Mouse (Mus musculus) left cerebral cortex, postnatal 36 days (tissue): ENCODE data around the gene Hhex. TPM values are rescaled to one million over a fixed set of nuclear protein-coding genes. Genes with fewer than 3 reads are reported as not detected.

Experiments
- DNase-seq, 2 experiments: peaks; one replicate each; pipeline ENCODE4 v3.0.0; 2021 to 2022; ENCODE audit warnings: low spot score in 2 of 2, mixed read lengths in 1 of 2
- intact Hi-C: fragments of 180-260 bp; cut with DNase I; formaldehyde crosslinking; loops from one replicate; pipeline ENCODE4 v1.15.1; 2025
- total RNA-seq, 2 experiments: library from RNA; stranded (reverse); gene quantifications; 2 replicates each; pipeline ENCODE4 v1.2.3; 2021

Hhex gene
- total RNA-seq, 2 experiments from 2014 or later, result 2.4 to 3.4 TPM

DNA sequence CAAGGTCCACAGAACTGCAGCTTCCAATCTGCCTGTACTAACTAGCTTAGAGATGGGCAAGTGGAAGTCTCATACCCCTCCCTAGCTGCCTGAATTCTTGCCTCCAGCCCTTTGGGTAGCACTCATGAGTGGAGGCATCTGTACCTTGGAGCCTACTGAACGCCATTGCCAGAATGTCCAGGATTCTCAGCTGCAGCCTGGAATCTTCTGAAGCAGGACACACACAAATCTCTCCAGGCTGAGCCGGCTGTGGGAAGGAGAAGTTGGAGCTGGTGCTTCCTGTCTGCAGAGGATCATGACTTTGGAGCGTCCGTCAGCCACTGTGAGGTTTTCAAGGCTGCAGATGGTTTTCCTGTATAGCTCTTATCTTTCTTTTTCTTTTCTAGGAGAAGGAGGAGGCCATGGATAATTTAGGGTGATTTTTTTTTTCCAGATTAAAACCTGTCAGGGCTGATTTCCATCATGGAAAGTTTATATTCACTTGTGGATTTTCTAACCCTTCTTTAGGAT, 9.1 kb downstream of the Hhex start:
- DNase-seq, result no peak
- intact Hi-C loops, result no loop called here

DNA sequence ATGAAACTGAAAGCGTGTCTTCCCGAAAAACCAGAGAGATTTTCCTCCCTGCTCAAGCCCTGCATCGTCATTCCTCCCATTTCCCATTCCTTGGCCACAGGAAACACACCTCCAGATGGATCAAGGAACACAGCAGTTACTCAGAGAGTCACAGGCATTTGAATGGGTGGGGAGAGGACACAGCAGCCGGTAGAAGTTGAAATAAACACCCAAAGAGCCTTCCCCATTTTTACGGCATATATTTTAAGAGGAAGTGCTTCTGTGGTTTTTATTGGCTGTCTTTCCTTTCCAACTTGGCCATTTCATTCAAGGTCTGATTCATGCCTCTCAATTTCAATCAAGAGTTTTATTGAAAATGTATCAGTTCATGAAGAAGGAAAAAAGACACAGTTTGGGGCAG, 13.6 kb downstream of the Hhex start:
- intact Hi-C loops, result no loop called here
- no peak for DNase-seq

DNA sequence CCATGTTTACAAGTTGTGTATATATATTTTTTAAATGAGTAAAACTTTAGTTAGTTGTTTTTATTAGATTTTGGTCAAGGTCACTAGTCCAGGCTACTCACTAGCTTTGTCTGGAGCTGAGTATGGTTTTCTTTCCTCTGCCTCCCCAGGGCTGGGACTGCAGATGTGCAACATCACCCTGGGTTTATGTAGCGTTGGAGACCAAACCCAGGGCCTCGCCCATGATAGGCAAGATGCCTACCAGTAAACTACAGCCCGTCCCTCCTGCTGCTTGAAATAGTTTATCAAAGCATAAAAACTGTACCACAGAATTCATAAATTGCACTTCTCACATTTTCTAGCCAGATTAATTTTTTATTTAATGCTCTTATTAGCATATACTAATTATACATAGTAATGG, 14.6 kb downstream of the Hhex start:
- DNase-seq, result no peak
- intact Hi-C loops, result no loop called here

DNA sequence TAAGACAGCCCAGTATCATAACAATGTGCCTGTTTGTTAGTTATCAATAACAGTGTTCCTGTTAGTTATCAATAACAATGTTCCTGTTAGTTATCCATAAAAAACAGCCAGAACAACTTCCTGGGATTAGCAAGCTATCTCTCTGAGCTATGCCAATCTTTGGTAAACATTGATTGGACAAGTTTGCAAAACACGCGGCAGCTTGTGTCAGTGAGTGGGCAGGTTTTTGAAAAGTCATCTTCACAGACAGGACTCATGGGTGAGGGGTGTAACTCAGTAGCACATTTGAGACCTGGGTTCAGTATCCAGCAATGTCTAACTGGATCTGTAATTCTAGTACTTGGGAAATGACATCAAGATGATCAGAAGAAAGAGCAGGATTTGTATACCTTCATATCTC, 20.9 kb downstream of the Hhex start:
- DNase-seq, result no peak

DNA sequence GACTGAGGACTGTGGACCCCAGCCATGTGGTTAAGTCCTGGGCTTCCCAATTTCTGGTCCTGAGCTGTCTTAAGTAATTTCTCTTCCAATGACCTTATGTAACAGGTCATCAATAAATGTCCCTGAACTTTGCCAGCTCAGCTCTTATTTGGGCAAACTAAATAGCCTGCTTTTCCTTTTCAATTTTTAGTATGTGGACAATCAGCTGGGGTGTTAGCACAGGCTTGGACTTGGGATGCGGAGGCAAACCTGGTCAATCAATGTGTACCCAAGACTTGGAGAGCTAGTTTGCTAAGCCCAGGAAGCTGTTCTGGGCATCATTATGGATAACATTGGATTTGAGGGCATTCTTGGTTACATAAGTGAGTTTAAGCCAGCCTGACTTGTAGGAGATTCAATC, 21.4 kb downstream of the Hhex start:
- intact Hi-C loops, result no loop called here
- no peak for DNase-seq

More for the DNA sequence above, 20.9 kb downstream of the Hhex start:
- intact Hi-C loops, result no loop called here

DNA sequence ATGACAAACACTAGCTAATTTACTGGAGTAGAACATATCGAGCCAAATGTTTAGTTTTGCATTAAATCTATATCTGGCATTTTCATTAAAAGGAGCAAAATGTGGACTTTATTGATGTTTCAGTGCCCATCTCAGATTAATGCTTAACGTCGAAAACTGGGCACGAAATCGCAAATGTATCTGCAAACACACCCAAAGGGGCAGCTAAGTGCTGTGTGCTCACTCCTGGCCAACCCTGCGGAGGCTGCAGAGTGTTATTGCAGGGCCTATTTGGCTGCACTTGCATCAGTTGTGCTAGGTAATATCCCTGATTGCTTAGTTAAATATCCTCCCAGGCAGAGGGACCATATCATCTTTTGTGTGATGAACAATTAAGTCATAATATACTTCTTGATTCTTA, 23.4 kb downstream of the Hhex start:
- no peak for DNase-seq
- intact Hi-C loops, result no loop called here

GRCm38 (mm10) chr19:37466403-37466802, 31.8 kb downstream of the Hhex start:
- intact Hi-C loops, result no loop called here
- no peak for DNase-seq

- no peak for DNase-seq
- intact Hi-C loops, result no loop called here
Measured at GRCm38 (mm10) chr19:37466978-37467377, 32.4 kb downstream of the Hhex start.

DNA sequence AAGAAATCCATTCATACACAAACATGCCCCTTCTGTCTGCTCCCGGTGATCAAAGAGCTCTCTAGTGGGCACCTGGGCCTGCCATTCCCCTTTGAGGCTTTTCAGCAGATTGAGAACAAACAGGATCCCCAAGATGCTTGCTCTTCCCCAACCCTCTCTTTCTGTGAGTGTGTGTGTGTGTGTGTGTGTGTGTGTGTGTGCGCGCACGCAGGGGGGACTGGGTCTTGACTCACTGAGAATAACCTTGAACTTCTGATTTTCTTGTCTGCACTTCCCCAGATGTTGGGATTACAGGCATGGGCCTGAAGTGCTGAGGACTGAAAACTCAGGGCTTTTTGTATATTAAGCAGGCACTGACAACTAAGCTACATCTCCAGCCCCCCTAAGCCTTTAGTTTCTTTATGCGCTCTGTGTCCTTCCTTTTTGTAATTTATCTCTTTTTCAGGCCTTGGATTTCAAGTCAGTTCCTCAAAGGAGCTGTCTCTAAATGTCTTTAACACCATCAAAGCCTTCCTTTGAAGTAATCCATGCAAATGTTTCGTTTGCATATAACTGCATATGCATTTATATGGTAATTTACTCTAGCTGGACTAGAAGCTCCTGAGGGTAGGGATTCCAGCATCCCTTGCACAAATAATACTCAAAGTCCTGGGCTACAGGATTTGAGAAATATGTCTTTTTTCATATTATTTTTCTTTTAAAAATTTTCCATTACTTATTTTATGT, 34.4 kb downstream of the Hhex start:
- intact Hi-C loops, result no loop called here
- DNase-seq, result no peak

GRCm38 (mm10) chr19:37471680-37472079, 37.1 kb downstream of the Hhex start:
- intact Hi-C loops, result no loop called here

GRCm38 (mm10) chr19:37472589-37472988, 38.0 kb downstream of the Hhex start:
- intact Hi-C loops, result no loop called here
- DNase-seq, result no peak

More at GRCm38 (mm10) chr19:37471680-37472079, 37.1 kb downstream of the Hhex start:
- DNase-seq, result no peak

- DNase-seq, result no peak
- intact Hi-C loops, result no loop called here
Measured at GRCm38 (mm10) chr19:37481704-37482103, 47.1 kb downstream of the Hhex start.

DNA sequence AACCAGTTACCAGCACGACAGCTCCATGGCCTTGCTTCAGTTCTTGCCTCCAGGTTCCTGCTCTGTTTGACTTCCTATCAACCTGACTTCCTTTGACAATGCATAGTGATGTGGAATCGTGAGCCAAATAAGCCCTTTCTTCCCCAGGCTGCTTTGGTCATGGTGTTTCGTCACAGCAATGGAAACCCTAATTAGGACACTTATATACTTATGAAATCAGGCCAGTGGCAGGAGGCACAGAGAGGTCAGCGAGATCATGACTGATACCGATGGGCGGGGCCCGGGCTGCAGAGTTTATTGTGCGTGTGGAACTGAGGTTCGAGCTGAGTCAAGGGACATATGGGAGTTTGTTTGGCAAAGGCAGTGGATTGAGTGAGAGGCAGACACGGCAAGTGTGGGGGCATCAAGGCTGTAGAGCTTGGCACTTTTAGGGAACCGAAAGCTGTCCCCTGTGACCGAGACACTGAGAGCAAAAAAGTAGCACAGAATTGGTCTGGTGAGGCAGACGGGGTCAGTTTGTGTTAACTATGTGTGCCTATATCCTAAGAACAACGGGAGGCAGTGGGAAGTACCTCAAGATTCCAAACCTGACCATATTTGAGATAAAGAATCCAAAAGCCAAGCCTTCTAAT, 48.1 kb downstream of the Hhex start:
- DNase-seq, result no peak
- intact Hi-C loops, result no loop called here

DNA sequence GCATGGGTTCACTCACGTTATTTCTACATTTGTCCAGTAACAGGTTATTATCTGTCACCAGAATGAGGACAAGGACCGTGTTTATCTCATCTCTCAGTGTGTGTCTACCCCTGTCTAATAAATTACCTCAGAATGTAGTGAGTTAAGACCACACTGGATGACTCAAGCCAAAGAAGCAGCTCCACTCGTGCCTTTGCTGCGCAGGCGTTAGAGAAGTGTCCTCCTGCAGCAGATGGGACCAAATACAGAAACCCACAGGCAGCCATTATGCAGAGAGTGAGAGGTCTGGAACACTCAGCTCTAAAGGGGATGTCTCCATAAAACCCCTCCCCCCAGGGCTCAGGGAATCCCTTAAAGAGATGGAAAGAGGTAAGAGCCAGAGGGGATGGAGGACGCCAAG, 50.2 kb downstream of the Hhex start:
- DNase-seq, result no peak
- intact Hi-C loops, result no loop called here

- intact Hi-C loops, result no loop called here
- no peak for DNase-seq
Measured at GRCm38 (mm10) chr19:37486801-37487200, 52.2 kb downstream of the Hhex start.

GRCm38 (mm10) chr19:37487811-37488475, 53.3 kb downstream of the Hhex start:
- no peak for DNase-seq
- intact Hi-C loops, result no loop called here

GRCm38 (mm10) chr19:37488608-37489262, 54.1 kb downstream of the Hhex start:
- intact Hi-C loops, result no loop called here
- DNase-seq, result no peak
